Mouse (Mus musculus): Measurements from ENCODE around the gene Mtrr.

DNA sequence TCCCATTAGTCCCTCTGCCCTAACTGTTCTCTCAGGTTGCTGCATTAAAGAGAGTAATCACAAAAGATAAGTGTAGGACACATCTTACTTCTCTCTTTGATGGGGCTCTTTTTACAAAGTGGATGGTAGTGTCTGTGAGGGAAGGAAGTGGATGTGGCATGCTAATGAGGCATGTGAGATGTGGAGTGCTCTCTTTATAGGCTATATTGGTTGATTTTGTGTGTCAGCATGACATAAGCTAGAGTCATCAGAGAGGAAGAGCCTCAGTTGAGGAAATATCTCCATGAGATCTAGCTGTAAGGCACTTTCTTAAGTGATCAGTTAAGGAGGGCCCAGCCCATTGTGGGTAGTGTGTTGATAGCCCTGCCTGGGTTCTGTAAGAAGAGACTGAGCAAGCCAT is 6.4 kb upstream of the Mtrr start:
- TF ChIP-seq CTCF (conservative IDR thresholded peaks at IDR 0.05; ENCODE audit: insufficient read depth, insufficient read length, low read depth, low read length), result no peak
- TF ChIP-seq POLR2A (IDR thresholded peaks at IDR 0.05; ENCODE audit: low read depth, low read length), result no peak
